Mouse (Mus musculus) MEL (cell line): Measurements from ENCODE around the gene Tex2.

Experiments
- CHD2 ChIP-seq: IDR thresholded peaks from 2 replicates; pipeline ENCODE4 v1.6.1; 2011; ENCODE audit warnings: low read length, improper control_type of control experiment
- CTCF ChIP-seq, 3 experiments: IDR thresholded peaks in 2 of 3; conservative IDR thresholded peaks in 1 of 3; 2 replicates each; pipeline ENCODE4 v1.5.1; 2011 to 2012; ENCODE audit warnings: low read length in 3 of 3, low read depth in 2 of 3, mild to moderate bottlenecking in 2 of 3, improper control_type of control experiment in 1 of 3, inconsistent platforms in 1 of 3, mixed read lengths in 1 of 3, moderate library complexity in 1 of 3; ENCODE audit not compliant: control insufficient read depth in 1 of 3, insufficient read depth in 1 of 3, poor library complexity in 1 of 3, severe bottlenecking in 1 of 3
- EP300 ChIP-seq, 2 experiments: IDR thresholded peaks; 2 replicates each; pipeline ENCODE4 v1.6.1; 2011; ENCODE audit warnings: improper control_type of control experiment in 2 of 2, low read length in 2 of 2, low read depth in 1 of 2, mild to moderate bottlenecking in 1 of 2
- MEF2A ChIP-seq: IDR thresholded peaks from 2 replicates; pipeline ENCODE4 v1.6.1; 2014; ENCODE audit warnings: low read depth, mild to moderate bottlenecking, inconsistent platforms, low read length, improper control_type of control experiment; ENCODE audit not compliant: poor library complexity, insufficient replicate concordance, severe bottlenecking; ENCODE audit errors: extremely low read depth
- POLR2A ChIP-seq, 2 experiments: IDR thresholded peaks; 2 replicates each; pipeline ENCODE4 v1.6.1; 2011 to 2012; ENCODE audit warnings: low read length in 2 of 2, mild to moderate bottlenecking in 2 of 2, control low read depth in 1 of 2, improper control_type of control experiment in 1 of 2, low read depth in 1 of 2, moderate library complexity in 1 of 2; ENCODE audit not compliant: control insufficient read depth in 1 of 2, insufficient read depth in 1 of 2, poor library complexity in 1 of 2
- POLR2AphosphoS5 ChIP-seq: IDR thresholded peaks from 2 replicates; pipeline ENCODE4 v1.6.1; 2012; ENCODE audit warnings: low read depth, borderline replicate concordance, mild to moderate bottlenecking, inconsistent platforms, low read length, moderate library complexity, mixed read lengths
- TAL1 ChIP-seq: IDR thresholded peaks from 2 replicates; pipeline ENCODE4 v1.6.1; 2012; ENCODE audit warnings: mild to moderate bottlenecking, inconsistent platforms, low read length, moderate library complexity, mixed read lengths
- USF1 ChIP-seq: IDR thresholded peaks from 2 replicates; pipeline ENCODE4 v1.6.1; 2014; ENCODE audit warnings: low read depth, mild to moderate bottlenecking, inconsistent platforms, low read length, improper control_type of control experiment, moderate library complexity
- USF2 ChIP-seq, 2 experiments: IDR thresholded peaks; 2 replicates each; pipeline ENCODE4 v1.6.1; 2011 to 2012; ENCODE audit warnings: improper control_type of control experiment in 2 of 2, low read length in 2 of 2, borderline replicate concordance in 1 of 2, inconsistent platforms in 1 of 2, low read depth in 1 of 2, mild to moderate bottlenecking in 1 of 2; ENCODE audit not compliant: insufficient read depth in 1 of 2
- ZC3H11A ChIP-seq: IDR thresholded peaks from 2 replicates; pipeline ENCODE4 v1.6.1; 2012; ENCODE audit warnings: low read depth, mild to moderate bottlenecking, inconsistent platforms, low read length, improper control_type of control experiment

- no peak for TF ChIP-seq TAL1
- TF ChIP-seq CTCF (IDR thresholded peaks at IDR 0.05 in 2 of 3, conservative IDR thresholded peaks at IDR 0.05 in 1 of 3; ENCODE audit: control insufficient read depth in 1 of 3, insufficient read depth in 1 of 3, low read depth in 2 of 3, low read length in 3 of 3, poor library complexity in 1 of 3, severe bottlenecking in 1 of 3), result no peak
- no peak for TF ChIP-seq USF2 (IDR thresholded peaks at IDR 0.05; ENCODE audit: borderline replicate concordance in 1 of 2, insufficient read depth in 1 of 2, low read depth in 1 of 2, low read length in 2 of 2)
- no peak for TF ChIP-seq CHD2
- no peak for TF ChIP-seq EP300 (IDR thresholded peaks at IDR 0.05; ENCODE audit: low read depth in 1 of 2, low read length in 2 of 2)
- TF ChIP-seq POLR2A (IDR thresholded peaks at IDR 0.05; ENCODE audit: control insufficient read depth in 1 of 2, insufficient read depth in 1 of 2, low read depth in 1 of 2, low read length in 2 of 2, poor library complexity in 1 of 2), result no peak
- no peak for TF ChIP-seq POLR2AphosphoS5
- TF ChIP-seq ZC3H11A, result no peak
- TF ChIP-seq USF1, result no peak
- TF ChIP-seq MEF2A, result no peak
These were observed 98.8 kb downstream of the Tex2 start for GRCm38 (mm10) chr11:106514446-106514845.
